Mouse (Mus musculus): ENCODE measurements around the gene Fbxl21.

GRCm38 (mm10) chr13:56566336-56566735 is 44.1 kb downstream of the Fbxl21 start:
- TF ChIP-seq CHD2 (IDR thresholded peaks at IDR 0.05; ENCODE audit: low read depth, low read length) (no peak), MAFK (IDR thresholded peaks at IDR 0.05; ENCODE audit: insufficient read depth, low read depth, low read length) (no peak), HCFC1 (IDR thresholded peaks at IDR 0.05; ENCODE audit: borderline replicate concordance, insufficient read depth, low read length) (no peak)

All from ES-E14 (cell line).